Mouse (Mus musculus): Measurements from ENCODE around the gene Llgl2. TPM values are rescaled to one million over a fixed set of nuclear protein-coding genes. Genes with fewer than 3 reads are reported as not detected.

Llgl2 gene
- polyA plus RNA-seq, 1 experiment, result 0.43 TPM

GRCm38 (mm10) chr11:115875935-115876334 is 52.1 kb downstream of the Llgl2 start:
- H3K4me2 ChIP-seq (ENCODE audit: low read depth), result no peak overlapping the region
- no peak for TF ChIP-seq POLR2AphosphoS2 (IDR thresholded peaks at IDR 0.05; ENCODE audit: insufficient read length, low read depth)
- no peak for TF ChIP-seq TCF3 (IDR thresholded peaks at IDR 0.05; ENCODE audit: insufficient read length, low read depth)
- TF ChIP-seq POLR2A (IDR thresholded peaks at IDR 0.05; ENCODE audit: insufficient read length, low read depth), result no peak
- no peak for TF ChIP-seq CEBPB (IDR thresholded peaks at IDR 0.05; ENCODE audit: insufficient read depth, poor library complexity, severe bottlenecking)
- no peak for TF ChIP-seq E2F4 (IDR thresholded peaks at IDR 0.05; ENCODE audit: insufficient read depth)
- TF ChIP-seq MYOG (IDR thresholded peaks at IDR 0.05; ENCODE audit: control insufficient read depth in 1 of 3, insufficient read depth in 1 of 3, insufficient read length in 2 of 3, low read depth in 2 of 3), result no peak
- TF ChIP-seq REST (IDR thresholded peaks at IDR 0.05; ENCODE audit: insufficient read depth, insufficient read length), result no peak
- no peak for TF ChIP-seq SRF (IDR thresholded peaks at IDR 0.05; ENCODE audit: control insufficient read depth, insufficient read length, low read depth)
- TF ChIP-seq MYOD1 (IDR thresholded peaks at IDR 0.05; ENCODE audit: control insufficient read depth in 1 of 3, insufficient read length in 2 of 3, low read depth in 2 of 3), result no peak
- TF ChIP-seq USF1 (IDR thresholded peaks at IDR 0.05; ENCODE audit: low read depth), result no peak
- no peak for TF ChIP-seq MAX (IDR thresholded peaks at IDR 0.05; ENCODE audit: low read depth)
- no peak for TF ChIP-seq TCF12 (IDR thresholded peaks at IDR 0.05; ENCODE audit: insufficient read depth, poor library complexity, severe bottlenecking)
- H3K27me3 ChIP-seq (ENCODE audit: control insufficient read depth, insufficient read depth, insufficient read length), result peaks cover 62% of the 10 kb centered on the region
- no peaks in the 10 kb centered on the region for H3K79me2 ChIP-seq (ENCODE audit: control insufficient read depth, insufficient read depth)
- H3K36me3 ChIP-seq (ENCODE audit: control insufficient read depth, insufficient read depth), result no peaks in the 10 kb centered on the region
- H3ac ChIP-seq (ENCODE audit: control insufficient read depth, insufficient read length), result no peak overlapping the region
- no peak overlapping the region for H3K4me3 ChIP-seq

GRCm38 (mm10) chr11:115876438-115876837 is 52.6 kb downstream of the Llgl2 start:
- no peaks in the 10 kb centered on the region for H3K36me3 ChIP-seq (ENCODE audit: control insufficient read depth, insufficient read depth)
- TF ChIP-seq MYOD1 (IDR thresholded peaks at IDR 0.05; ENCODE audit: control insufficient read depth in 1 of 3, insufficient read length in 2 of 3, low read depth in 2 of 3), result no peak
- no peak for TF ChIP-seq MAX (IDR thresholded peaks at IDR 0.05; ENCODE audit: low read depth)
- no peak for TF ChIP-seq USF1 (IDR thresholded peaks at IDR 0.05; ENCODE audit: low read depth)
- no peak for TF ChIP-seq POLR2AphosphoS2 (IDR thresholded peaks at IDR 0.05; ENCODE audit: insufficient read length, low read depth)
- no peaks in the 10 kb centered on the region for H3K79me2 ChIP-seq (ENCODE audit: control insufficient read depth, insufficient read depth)
- no peak overlapping the region for H3ac ChIP-seq (ENCODE audit: control insufficient read depth, insufficient read length)
- no peak overlapping the region for H3K4me3 ChIP-seq
- H3K4me2 ChIP-seq (ENCODE audit: low read depth), result no peak overlapping the region
- peaks cover 59% of the 10 kb centered on the region for H3K27me3 ChIP-seq (ENCODE audit: control insufficient read depth, insufficient read depth, insufficient read length)

GRCm38 (mm10) chr11:115877174-115877755 is 53.4 kb downstream of the Llgl2 start:
- H3K79me2 ChIP-seq (ENCODE audit: control insufficient read depth, insufficient read depth), result no peaks in the 10 kb centered on the region
- no peak overlapping the region for H3K4me2 ChIP-seq (ENCODE audit: low read depth)
- H3K4me3 ChIP-seq, result no peak overlapping the region
- no peaks in the 10 kb centered on the region for H3K36me3 ChIP-seq (ENCODE audit: control insufficient read depth, insufficient read depth)
- peaks cover 57% of the 10 kb centered on the region for H3K27me3 ChIP-seq (ENCODE audit: control insufficient read depth, insufficient read depth, insufficient read length)
- H3ac ChIP-seq (ENCODE audit: control insufficient read depth, insufficient read length), result no peak overlapping the region
- TF ChIP-seq TCF3 (IDR thresholded peaks at IDR 0.05; ENCODE audit: insufficient read length, low read depth) (no peak), SRF (IDR thresholded peaks at IDR 0.05; ENCODE audit: control insufficient read depth, insufficient read length, low read depth) (no peak), E2F4 (IDR thresholded peaks at IDR 0.05; ENCODE audit: insufficient read depth) (no peak), POLR2AphosphoS2 (IDR thresholded peaks at IDR 0.05; ENCODE audit: insufficient read length, low read depth) (no peak), MYOG (IDR thresholded peaks at IDR 0.05; ENCODE audit: control insufficient read depth in 1 of 3, insufficient read depth in 1 of 3, insufficient read length in 2 of 3, low read depth in 2 of 3) (no peak)

GRCm38 (mm10) chr11:115878071-115878470 is 54.2 kb downstream of the Llgl2 start:
- Histone ChIP-seq H3K27me3 (ENCODE audit: control insufficient read depth, insufficient read depth, insufficient read length) (peaks cover 58% of the 10 kb centered on the region), H3K36me3 (ENCODE audit: control insufficient read depth, insufficient read depth) (no peaks in the 10 kb centered on the region), H3ac (ENCODE audit: control insufficient read depth, insufficient read length) (no peak overlapping the region), H3K79me2 (ENCODE audit: control insufficient read depth, insufficient read depth) (no peaks in the 10 kb centered on the region), H3K4me2 (ENCODE audit: low read depth) (no peak overlapping the region), H3K4me3 (no peak overlapping the region)
- no peak for TF ChIP-seq USF1 (IDR thresholded peaks at IDR 0.05; ENCODE audit: low read depth)
- no peak for TF ChIP-seq SRF (IDR thresholded peaks at IDR 0.05; ENCODE audit: control insufficient read depth, insufficient read length, low read depth)
- TF ChIP-seq MYOD1 (IDR thresholded peaks at IDR 0.05; ENCODE audit: control insufficient read depth in 1 of 3, insufficient read length in 2 of 3, low read depth in 2 of 3), result no peak
- no peak for TF ChIP-seq MAX (IDR thresholded peaks at IDR 0.05; ENCODE audit: low read depth)
- TF ChIP-seq POLR2A (IDR thresholded peaks at IDR 0.05; ENCODE audit: insufficient read length, low read depth), result no peak
- no peak for TF ChIP-seq E2F4 (IDR thresholded peaks at IDR 0.05; ENCODE audit: insufficient read depth)
- TF ChIP-seq MYOG (IDR thresholded peaks at IDR 0.05; ENCODE audit: control insufficient read depth in 1 of 3, insufficient read depth in 1 of 3, insufficient read length in 2 of 3, low read depth in 2 of 3), result no peak

GRCm38 (mm10) chr11:115881002-115881401 is 57.2 kb downstream of the Llgl2 start:
- Histone ChIP-seq H3ac (ENCODE audit: control insufficient read depth, insufficient read length) (no peak overlapping the region), H3K4me2 (ENCODE audit: low read depth) (no peak overlapping the region), H3K36me3 (ENCODE audit: control insufficient read depth, insufficient read depth) (no peaks in the 10 kb centered on the region), H3K79me2 (ENCODE audit: control insufficient read depth, insufficient read depth) (no peaks in the 10 kb centered on the region), H3K4me3 (no peak overlapping the region), H3K27me3 (ENCODE audit: control insufficient read depth, insufficient read depth, insufficient read length) (peaks cover 72% of the 10 kb centered on the region)
- no peak for TF ChIP-seq MYOD1 (IDR thresholded peaks at IDR 0.05; ENCODE audit: control insufficient read depth in 1 of 3, insufficient read length in 2 of 3, low read depth in 2 of 3)
- TF ChIP-seq MAX (IDR thresholded peaks at IDR 0.05; ENCODE audit: low read depth), result no peak
- no peak for TF ChIP-seq TCF12 (IDR thresholded peaks at IDR 0.05; ENCODE audit: insufficient read depth, poor library complexity, severe bottlenecking)
- no peak for TF ChIP-seq USF1 (IDR thresholded peaks at IDR 0.05; ENCODE audit: low read depth)
- no peak for TF ChIP-seq SRF (IDR thresholded peaks at IDR 0.05; ENCODE audit: control insufficient read depth, insufficient read length, low read depth)
- TF ChIP-seq POLR2A (IDR thresholded peaks at IDR 0.05; ENCODE audit: insufficient read length, low read depth), result no peak
- TF ChIP-seq E2F4 (IDR thresholded peaks at IDR 0.05; ENCODE audit: insufficient read depth), result no peak
- no peak for TF ChIP-seq TCF3 (IDR thresholded peaks at IDR 0.05; ENCODE audit: insufficient read length, low read depth)
- no peak for TF ChIP-seq POLR2AphosphoS2 (IDR thresholded peaks at IDR 0.05; ENCODE audit: insufficient read length, low read depth)
- no peak for TF ChIP-seq MYOG (IDR thresholded peaks at IDR 0.05; ENCODE audit: control insufficient read depth in 1 of 3, insufficient read depth in 1 of 3, insufficient read length in 2 of 3, low read depth in 2 of 3)
- TF ChIP-seq CEBPB (IDR thresholded peaks at IDR 0.05; ENCODE audit: insufficient read depth, poor library complexity, severe bottlenecking), result no peak
- TF ChIP-seq REST (IDR thresholded peaks at IDR 0.05; ENCODE audit: insufficient read depth, insufficient read length), result no peak
